ENCODE assay signal across 27 mouse cellular contexts in the genomic region with DNA sequence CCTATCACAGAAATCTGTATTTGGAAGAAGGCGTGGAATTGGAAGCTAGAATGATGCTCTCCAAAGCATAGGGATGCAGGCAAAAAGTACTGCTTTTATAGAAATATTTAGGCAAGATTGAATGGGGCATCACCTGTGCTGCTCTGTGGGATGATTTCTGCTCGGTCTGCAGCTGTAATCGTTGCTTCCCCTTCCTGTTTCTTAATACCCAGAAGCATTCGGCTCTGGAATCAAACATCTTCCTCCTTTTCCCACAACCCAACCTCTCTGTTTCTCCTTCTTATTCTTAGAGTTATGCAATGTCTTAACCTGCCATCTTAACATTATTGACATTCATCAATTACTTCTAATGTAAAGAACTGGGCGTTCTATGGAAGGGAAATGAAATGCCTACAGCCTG. TPM values are rescaled to one million over a fixed set of nuclear protein-coding genes. Genes with fewer than 3 reads are reported as not detected.
DNase-seq lines count a peak whose midpoint lies in the region; ATAC-seq and TF ChIP-seq lines count a peak whose summit lies in the region.
"Had no signal": no experiment of that assay in that cellular context is flagged by ENCODE, and none has a peak within 500 bp of the region (broad histone marks: within the 10 kb centered on the region; RNA-seq: fewer than 3 reads in every experiment).

No protein-coding gene starts in this region.

- H3K4me2 ChIP-seq in midbrain, postnatal 0 days (ENCODE audit: low read depth, low read length, poor library complexity, severe bottlenecking) = no peak overlapping the region
- H3K4me2 ChIP-seq: embryonic facial prominence, embryonic 13.5 days; embryonic facial prominence, embryonic 15.5 days; forebrain, embryonic 12.5 days had no signal

- no peaks in the 10 kb centered on the region for H3K36me3 ChIP-seq in heart, embryonic 10.5 days
- H3K36me3 ChIP-seq in midbrain, postnatal 0 days (ENCODE audit: insufficient read depth, low read length) = no peaks in the 10 kb centered on the region
- H3K36me3 ChIP-seq: embryonic facial prominence, embryonic 13.5 days; embryonic facial prominence, embryonic 15.5 days; forebrain, embryonic 10.5 days; forebrain, embryonic 12.5 days; G1E had no signal

- DNase-seq in heart, adult 11 months = peak; percentile 23
- DNase-seq in heart, embryonic 10.5 days (ENCODE audit: low spot score) = no peak
- no peak for DNase-seq in gastrocnemius, postnatal 10 days
- no peak for DNase-seq in midbrain, postnatal 0 days (ENCODE audit: low spot score)
- DNase-seq: adrenal gland, adult 8-10 months; adrenal gland, postnatal 14 days; adrenal gland, postnatal 36 days; B cell, adult 2 months; cerebellum, adult 11-12 months; cerebellum, adult 2 months; cerebellum, adult 9-10 months; cerebellum, postnatal 10 days; cerebellum, postnatal 25 days; embryo, embryonic 11 days had no signal

- no peak overlapping the region for H3K4me3 ChIP-seq in heart, embryonic 10.5 days
- H3K4me3 ChIP-seq in midbrain, postnatal 0 days (ENCODE audit: low read depth, low read length) = no peak overlapping the region
- H3K4me3 ChIP-seq: embryonic facial prominence, embryonic 13.5 days; embryonic facial prominence, embryonic 15.5 days; erythroblast, embryonic 14.5 days; forebrain, embryonic 10.5 days; forebrain, embryonic 12.5 days had no signal

- WGBS in heart, embryonic 10.5 days = 83% methylated on average over 5 of the region's 5 CpGs
- WGBS in midbrain, postnatal 0 days = 91% methylated on average over 5 of the region's 5 CpGs

- ATAC-seq in megakaryocyte, adult 5-6 weeks (ENCODE audit: poor library complexity, severe bottlenecking) = peak; percentile 48; the same call in 1 of the 2 replicates
- no peak for ATAC-seq in midbrain, postnatal 0 days (ENCODE audit: low FRiP score)
- ATAC-seq: activated CD4-positive, CD25-positive, alpha-beta regulatory T cell, adult 4 months; CD4-positive, CD25-positive, alpha-beta regulatory T cell, adult 4 months; forebrain, embryonic 14.5 days; forebrain, embryonic 16.5 days; Patski had no signal

- no peak for TF ChIP-seq CTCF in midbrain, postnatal 0 days (IDR thresholded peaks at IDR 0.05)

- H3K27me3 ChIP-seq in heart, embryonic 10.5 days (ENCODE audit: insufficient read depth, poor library complexity, severe bottlenecking) = no peaks in the 10 kb centered on the region
- no peaks in the 10 kb centered on the region for H3K27me3 ChIP-seq in midbrain, postnatal 0 days (ENCODE audit: insufficient read depth, low read length)
- H3K27me3 ChIP-seq: CH12.LX; embryonic facial prominence, embryonic 13.5 days; embryonic facial prominence, embryonic 15.5 days; forebrain, embryonic 12.5 days; Patski had no signal

- no peak overlapping the region for H3K27ac ChIP-seq in heart, embryonic 10.5 days
- no peak overlapping the region for H3K27ac ChIP-seq in midbrain, postnatal 0 days (ENCODE audit: low read depth, low read length)
- H3K27ac ChIP-seq: embryonic facial prominence, embryonic 13.5 days; embryonic facial prominence, embryonic 15.5 days; forebrain, embryonic 10.5 days; forebrain, embryonic 12.5 days had no signal

- no peak overlapping the region for H3K9ac ChIP-seq in midbrain, postnatal 0 days (replicated peaks; ENCODE audit: low read length, poor library complexity, severe bottlenecking)
- H3K9ac ChIP-seq: embryonic facial prominence, embryonic 13.5 days; embryonic facial prominence, embryonic 15.5 days; forebrain, embryonic 12.5 days had no signal

- no peaks in the 10 kb centered on the region for H3K4me1 ChIP-seq in heart, embryonic 10.5 days
- no peaks in the 10 kb centered on the region for H3K4me1 ChIP-seq in midbrain, postnatal 0 days (ENCODE audit: insufficient read depth, low read length)
- H3K4me1 ChIP-seq: embryonic facial prominence, embryonic 13.5 days; embryonic facial prominence, embryonic 15.5 days; forebrain, embryonic 10.5 days had no signal

- no peaks in the 10 kb centered on the region for H3K9me3 ChIP-seq in heart, embryonic 10.5 days
- no peaks in the 10 kb centered on the region for H3K9me3 ChIP-seq in midbrain, postnatal 0 days (ENCODE audit: low read length)
- H3K9me3 ChIP-seq: embryonic facial prominence, embryonic 13.5 days; embryonic facial prominence, embryonic 15.5 days; forebrain, embryonic 10.5 days; forebrain, embryonic 12.5 days had no signal

RNA-seq across cellular contexts. Expression of gene Rgs7, which starts 19.2 kb away (rescaled TPM):
- 0.37 and 0.44 TPM in 2 replicates for polyA plus RNA-seq in heart, embryonic 10.5 days (2016; fragmentation: Nextera tagmentation; extraction: Ambion mirVana)
- total RNA-seq in megakaryocyte, adult 5-6 weeks (2015) = not detected in 2 replicates
- not detected in 2 replicates for total RNA-seq in megakaryocyte, adult 5-6 weeks (2017)
- under 1 TPM; 0.31 to 0.45 TPM for total RNA-seq in gastrocnemius, postnatal 10 days (2021)
- 40.5 and 42.8 TPM in 2 replicates for total RNA-seq in midbrain, postnatal 0 days (2014; rRNA removed)
- polyA plus RNA-seq in midbrain, postnatal 0 days (2015; fragmentation: Nextera tagmentation; extraction: Ambion mirVana) = 48.1 and 50.3 TPM in 2 replicates
- polyA plus RNA-seq: activated CD4-positive, CD25-positive, alpha-beta regulatory T cell, adult 4 months; CD4-positive, CD25-positive, alpha-beta regulatory T cell, adult 4 months; erythroblast, embryonic 14.5 days; G1E had no signal

Comparison
In these comparisons a context has a peak if more than half of its experiments do, and no peak if none do; other contexts are left out.
1. RNA of gene Rgs7, which starts 19.2 kb away (total RNA-seq): 40.5 to 42.8 TPM in midbrain, postnatal 0 days; 0.31 to 0.45 TPM in gastrocnemius, postnatal 10 days and not detected in megakaryocyte, adult 5-6 weeks; every median in the first group is over 10 times any median in the second.